Mouse (Mus musculus) C3H10T1/2 (cell line): ENCODE data around the gene Pth2. TPM values are rescaled to one million over a fixed set of nuclear protein-coding genes. Genes with fewer than 3 reads are reported as not detected.

ENCODE experiments used
- polyA plus RNA-seq, 2 experiments: library from polyadenylated mRNA; unstranded; fragments of >200 nt; fragmentation: generic; extraction: Trizol; gene quantifications; one replicate each; pipeline ENCODE4 v1.2.1; 2012; ENCODE audit warnings: missing spikeins in 2 of 2

Pth2 gene
- polyA plus RNA-seq, result not detected

GRCm38 (mm10) chr7:45180896-45181477 lies at the start of gene Pth2:
TSS of gene Pth2 (plus strand) at chr7:45180995.

GRCm38 (mm10) chr7:45135993-45136567 lies 44.7 kb upstream of the Pth2 start, which contains the start of the genes Gm45713 and Flt3l:
TSS of gene Gm45713 (minus strand) at chr7:45136231.
TSS of gene Flt3l (minus strand) at chr7:45136432.

GRCm38 (mm10) chr7:45154096-45154992 lies 26.5 kb upstream of the Pth2 start, which contains the start of the genes Pih1d1 and Aldh16a1:
TSS of gene Pih1d1 (plus strand) at chr7:45154303.
TSS of gene Aldh16a1 (minus strand) at chr7:45154584.

GRCm38 (mm10) chr7:45163735-45164490 lies 16.9 kb upstream of the Pth2 start, which contains the start of gene Slc17a7:
TSS of gene Slc17a7 (plus strand) at chr7:45163949.

GRCm38 (mm10) chr7:45179469-45179868 lies 1.3 kb upstream of the Pth2 start, which contains the start of gene Gfy:
TSS of gene Gfy (minus strand) at chr7:45179569.

GRCm38 (mm10) chr7:45204380-45205143 lies 23.8 kb downstream of the Pth2 start, which contains the start of gene Ccdc155:
TSS of gene Ccdc155 (minus strand) at chr7:45204892.

GRCm38 (mm10) chr7:45211851-45212251 lies 31.1 kb downstream of the Pth2 start, which contains the start of gene Dkkl1:
TSS of gene Dkkl1 (minus strand) at chr7:45212147.

GRCm38 (mm10) chr7:45215673-45216441 lies 35.1 kb downstream of the Pth2 start, which contains the start of gene Tead2:
TSS of gene Tead2 (plus strand) at chr7:45215753.

Other genes with a start within 250 kb of the Pth2 start
- under 1 TPM in 1 of 2 experiments, not detected in 1; 0.28 TPM for gene Tsks, start 237.8 kb upstream of the Pth2 start, polyA plus RNA-seq
- gene Cpt1c, start 206.1 kb upstream of the Pth2 start, polyA plus RNA-seq, result 10 to 100 TPM; 18.8 to 57.8 TPM
- 100 to 1,000 TPM; 400 to 521 TPM for gene Prmt1, start 194.4 kb upstream of the Pth2 start, polyA plus RNA-seq
- gene Irf3, start 183.3 kb upstream of the Pth2 start, polyA plus RNA-seq, result 10 to 100 TPM; 48.6 to 59.4 TPM
- 10 to 100 TPM in 1 of 2 experiments, 1 to 10 TPM in 1; 7.7 to 25.0 TPM for gene Bcl2l12, start 182.3 kb upstream of the Pth2 start, polyA plus RNA-seq
- gene Scaf1, start 164.6 kb upstream of the Pth2 start, polyA plus RNA-seq, result 10 to 100 TPM; 40.4 to 82.2 TPM
- gene Rras, start 163.0 kb upstream of the Pth2 start, polyA plus RNA-seq, result 100 to 1,000 TPM; 124 to 245 TPM
- 10 to 100 TPM; 15.5 to 50.5 TPM for gene Prr12, start 128.1 kb upstream of the Pth2 start, polyA plus RNA-seq
- 10 to 100 TPM; 70.7 to 93.8 TPM for gene Nosip, start 118.6 kb upstream of the Pth2 start, polyA plus RNA-seq
- 10 to 100 TPM; 15.9 to 50.5 TPM for gene Prrg2, start 118.3 kb upstream of the Pth2 start, polyA plus RNA-seq
- 100 to 1,000 TPM in 1 of 2 experiments, 10 to 100 TPM in 1; 38.2 to 683 TPM for gene Rcn3, start 88.8 kb upstream of the Pth2 start, polyA plus RNA-seq
- gene Fcgrt, start 77.1 kb upstream of the Pth2 start, polyA plus RNA-seq, result 100 to 1,000 TPM in 1 of 2 experiments, 10 to 100 TPM in 1; 35.9 to 373 TPM
- 1,000 to 10,000 TPM; 3,371 to 8,325 TPM for gene Rps11, start 56.6 kb upstream of the Pth2 start, polyA plus RNA-seq
- over 10,000 TPM in 1 of 2 experiments, 1,000 to 10,000 TPM in 1; 5,910 to 13,875 TPM for gene Rpl13a, start 52.2 kb upstream of the Pth2 start, polyA plus RNA-seq
- gene Gm45713, start 44.8 kb upstream of the Pth2 start, polyA plus RNA-seq, result 1 to 10 TPM; 2.2 to 3.0 TPM
- gene Flt3l, start 44.6 kb upstream of the Pth2 start, polyA plus RNA-seq, result 10 to 100 TPM in 1 of 2 experiments, 1 to 10 TPM in 1; 2.1 to 23.0 TPM
- 100 to 1,000 TPM; 244 to 448 TPM for gene Pih1d1, start 26.7 kb upstream of the Pth2 start, polyA plus RNA-seq
- 100 to 1,000 TPM in 1 of 2 experiments, 10 to 100 TPM in 1; 58.8 to 137 TPM for gene Aldh16a1, start 26.4 kb upstream of the Pth2 start, polyA plus RNA-seq
- gene Slc17a7, start 17.0 kb upstream of the Pth2 start, polyA plus RNA-seq, result under 1 TPM; 0.04 to 0.18 TPM
- gene Gfy, start 1.4 kb upstream of the Pth2 start, polyA plus RNA-seq, result under 1 TPM; 0.04 to 0.48 TPM
- 1 to 10 TPM in 1 of 2 experiments, under 1 TPM in 1; 0.71 to 4.3 TPM for gene Ccdc155, start 23.9 kb downstream of the Pth2 start, polyA plus RNA-seq
- gene Dkkl1, start 31.2 kb downstream of the Pth2 start, polyA plus RNA-seq, result under 1 TPM in 1 of 2 experiments, not detected in 1; 0.15 TPM
- gene Tead2, start 34.8 kb downstream of the Pth2 start, polyA plus RNA-seq, result 100 to 1,000 TPM in 1 of 2 experiments, 10 to 100 TPM in 1; 60.5 to 105 TPM
- gene Cd37, start 58.1 kb downstream of the Pth2 start, polyA plus RNA-seq, result under 1 TPM; 0.11 to 0.28 TPM
- not detected for gene Slc6a16, start 60.1 kb downstream of the Pth2 start, polyA plus RNA-seq
- gene Slc6a21, start 96.5 kb downstream of the Pth2 start, polyA plus RNA-seq, result not detected
- gene Trpm4, start 152.8 kb downstream of the Pth2 start, polyA plus RNA-seq, result 10 to 100 TPM; 23.4 to 26.2 TPM
- gene Hrc, start 154.3 kb downstream of the Pth2 start, polyA plus RNA-seq, result under 1 TPM; 0.02 to 0.06 TPM
- gene Ppfia3, start 186.0 kb downstream of the Pth2 start, polyA plus RNA-seq, result 1 to 10 TPM; 1.1 to 2.1 TPM
- 1 to 10 TPM in 1 of 2 experiments, under 1 TPM in 1; 0.23 to 1.8 TPM for gene Lin7b, start 189.6 kb downstream of the Pth2 start, polyA plus RNA-seq
- 100 to 1,000 TPM; 229 to 271 TPM for gene Snrnp70, start 214.7 kb downstream of the Pth2 start, polyA plus RNA-seq
- gene Kcna7, start 224.7 kb downstream of the Pth2 start, polyA plus RNA-seq, result not detected
- gene Ntf5, start 232.7 kb downstream of the Pth2 start, polyA plus RNA-seq, result under 1 TPM; 0.35 to 0.94 TPM
- gene Lhb, start 239.8 kb downstream of the Pth2 start, polyA plus RNA-seq, result under 1 TPM in 1 of 2 experiments, not detected in 1; 0.11 TPM